Mouse (Mus musculus) hindbrain, embryonic 16.5 days (tissue): ENCODE measurements around the gene Hrc. TPM values are rescaled to one million over a fixed set of nuclear protein-coding genes. Genes with fewer than 3 reads are reported as not detected.

ENCODE experiments used
- ATAC-seq: fragments of 200-750 bp; cut with Nextera tagmentation; 2 replicates; pipeline ENCODE4 v1.8.0; 2017; ENCODE audit warnings: moderate TSS enrichment, moderate library complexity
- H3K27ac ChIP-seq: fragments of 300-500 bp; sonication (generic); 2 replicates; pipeline ENCODE4 v1.5.1; 2014; ENCODE audit warnings: low read depth, mild to moderate bottlenecking, control low read depth, low read length, moderate library complexity
- H3K27me3 ChIP-seq: fragments of 300-500 bp; sonication (generic); replicated peaks from 2 replicates; pipeline ENCODE4 v1.6.1; 2014; ENCODE audit warnings: low read length; ENCODE audit not compliant: control insufficient read depth, insufficient read depth
- H3K36me3 ChIP-seq: fragments of 300-500 bp; sonication (generic); 2 replicates; pipeline ENCODE4 v1.6.1; 2014; ENCODE audit warnings: mild to moderate bottlenecking, low read length, moderate library complexity, mixed read lengths; ENCODE audit not compliant: control insufficient read depth, insufficient read depth
- H3K4me1 ChIP-seq: fragments of 300-500 bp; sonication (generic); 2 replicates; pipeline ENCODE4 v1.6.1; 2014; ENCODE audit warnings: low read depth, low read length; ENCODE audit not compliant: control insufficient read depth, insufficient read depth
- H3K4me2 ChIP-seq: fragments of 300-500 bp; sonication (generic); 2 replicates; pipeline ENCODE4 v1.6.1; 2014; ENCODE audit warnings: mild to moderate bottlenecking, low read length, control low read depth, moderate library complexity
- H3K4me3 ChIP-seq: fragments of 300-500 bp; sonication (generic); 2 replicates; pipeline ENCODE4 v1.5.1; 2014; ENCODE audit warnings: mild to moderate bottlenecking, low read length, control low read depth, moderate library complexity
- H3K9ac ChIP-seq: fragments of 300-500 bp; sonication (generic); 2 replicates; pipeline ENCODE4 v1.6.1; 2014; ENCODE audit warnings: low read depth, mild to moderate bottlenecking, control low read depth, low read length, moderate library complexity
- H3K9me3 ChIP-seq: fragments of 300-500 bp; sonication (generic); 2 replicates; pipeline ENCODE4 v1.6.1; 2014; ENCODE audit warnings: mild to moderate bottlenecking, low read length, moderate library complexity; ENCODE audit not compliant: control insufficient read depth
- WGBS: fragments of 180-500 bp; shearing (Covaris S2); extraction: QIAGEN DNeasy Blood & Tissue Kit; methylation state at CpG from one replicate; pipeline ENCODE4 v1.1.7; 2014; 5-methylcytosine and 5-hydroxymethylcytosine counted together
- polyA plus RNA-seq: library from polyadenylated mRNA; unstranded; fragments of >200 nt; fragmentation: Nextera tagmentation; extraction: Ambion mirVana; gene quantifications from 2 replicates; pipeline ENCODE4 v1.2.1, GENCODE M21; 2015

Hrc gene
- polyA plus RNA-seq, 1 experiment from 2014 or later: 0.28 TPM

DNA sequence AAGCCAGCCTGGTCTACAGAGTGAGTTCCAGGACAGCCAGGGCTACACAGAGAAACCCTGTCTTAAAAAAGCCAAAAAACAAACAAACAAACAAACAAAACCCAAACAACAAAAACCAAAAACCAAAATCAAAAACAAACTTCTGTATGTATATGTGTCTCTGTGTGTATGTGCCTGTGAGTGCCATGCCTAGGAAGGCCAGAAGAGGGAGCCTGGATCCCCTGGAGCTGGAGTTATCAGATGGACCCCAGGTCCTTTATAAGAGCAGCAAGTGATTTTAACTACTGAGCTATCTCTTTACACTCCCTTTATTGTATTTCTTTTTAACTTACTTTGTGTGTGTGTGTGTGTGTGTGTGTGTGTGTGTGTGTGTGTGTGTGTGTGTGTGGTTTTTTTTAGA is 9.3 kb upstream of the Hrc start:
- peaks cover 5% of the 10 kb centered on the region; the same call in 1 of the 2 replicates for H3K36me3 ChIP-seq
- H3K4me2 ChIP-seq: no peak overlapping the region
- H3K27ac ChIP-seq: no peak overlapping the region
- H3K9me3 ChIP-seq: no peaks in the 10 kb centered on the region; the same call in 1 of the 2 replicates
- no peaks in the 10 kb centered on the region for H3K27me3 ChIP-seq
- no peak overlapping the region for H3K4me3 ChIP-seq
- no peaks in the 10 kb centered on the region for H3K4me1 ChIP-seq
- ATAC-seq: no peak
- H3K9ac ChIP-seq: no peak overlapping the region

DNA sequence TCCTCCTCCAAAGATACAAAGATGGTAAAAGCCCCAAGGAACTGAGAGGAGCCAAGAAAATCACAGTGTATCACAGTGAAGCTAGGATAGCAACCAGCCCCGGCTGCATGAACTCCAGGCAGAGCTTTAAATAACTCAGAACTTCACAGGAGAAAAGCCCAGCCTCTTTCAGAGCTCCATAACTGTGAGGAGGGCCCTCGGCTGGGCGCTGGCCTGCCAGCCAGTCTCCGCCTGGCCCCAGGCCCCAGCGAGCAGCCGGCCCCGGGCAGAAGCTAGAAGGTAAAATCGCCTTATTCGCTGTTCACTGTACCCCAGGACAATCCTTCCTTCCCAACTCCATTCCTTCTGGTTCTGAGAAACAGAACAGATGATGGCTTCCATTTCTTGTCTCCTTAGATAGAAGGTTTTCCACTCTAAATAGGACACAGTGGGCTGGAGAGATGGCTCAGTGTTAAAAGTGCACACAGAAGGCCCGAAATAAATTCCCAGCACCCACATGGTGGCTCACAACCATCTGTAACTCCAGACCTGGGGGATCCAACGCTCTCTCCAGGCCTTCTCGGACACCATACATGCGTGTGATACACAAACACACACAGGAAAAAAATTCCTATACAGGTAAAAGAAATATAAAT is 6.1 kb upstream of the Hrc start:
- Histone ChIP-seq H3K9ac (no peak overlapping the region), H3K4me1 (peaks cover 10% of the 10 kb centered on the region), H3K9me3 (no peaks in the 10 kb centered on the region; the same call in 1 of the 2 replicates), H3K4me3 (no peak overlapping the region), H3K27ac (no peak overlapping the region), H3K27me3 (no peaks in the 10 kb centered on the region), H3K36me3 (peaks cover 5% of the 10 kb centered on the region; the same call in 1 of the 2 replicates), H3K4me2 (no peak overlapping the region)
- WGBS: 77% methylated on average over 13 of the region's 13 CpGs
- ATAC-seq: no peak

DNA sequence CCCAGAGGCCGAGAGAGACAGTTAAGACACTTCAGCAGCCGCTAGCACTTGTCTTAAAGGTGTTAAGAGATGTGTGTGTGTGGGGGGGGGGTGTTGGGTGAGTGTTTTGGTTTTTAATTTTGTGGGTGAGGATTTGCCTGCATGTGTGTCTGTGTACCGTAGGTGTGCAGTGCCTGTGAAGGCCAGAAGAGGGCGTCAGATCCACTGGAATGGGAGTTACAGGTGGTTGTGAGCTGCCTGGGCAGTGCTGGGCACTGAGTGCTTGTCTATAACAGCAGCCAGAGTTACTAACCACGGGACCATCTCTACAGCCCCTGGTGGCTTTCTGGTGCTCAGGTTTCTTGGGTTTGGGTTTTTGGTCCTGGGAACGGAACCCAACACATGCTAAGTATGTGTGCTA is 3.6 kb upstream of the Hrc start:
- H3K9ac ChIP-seq: no peak overlapping the region
- no peak overlapping the region for H3K4me2 ChIP-seq
- 81% methylated on average over 6 of the region's 6 CpGs for WGBS
- H3K4me3 ChIP-seq: no peak overlapping the region
- no peak for ATAC-seq
- no peaks in the 10 kb centered on the region for H3K27me3 ChIP-seq
- H3K27ac ChIP-seq: no peak overlapping the region
- no peaks in the 10 kb centered on the region for H3K36me3 ChIP-seq
- H3K4me1 ChIP-seq: peaks cover 10% of the 10 kb centered on the region
- no peaks in the 10 kb centered on the region for H3K9me3 ChIP-seq

DNA sequence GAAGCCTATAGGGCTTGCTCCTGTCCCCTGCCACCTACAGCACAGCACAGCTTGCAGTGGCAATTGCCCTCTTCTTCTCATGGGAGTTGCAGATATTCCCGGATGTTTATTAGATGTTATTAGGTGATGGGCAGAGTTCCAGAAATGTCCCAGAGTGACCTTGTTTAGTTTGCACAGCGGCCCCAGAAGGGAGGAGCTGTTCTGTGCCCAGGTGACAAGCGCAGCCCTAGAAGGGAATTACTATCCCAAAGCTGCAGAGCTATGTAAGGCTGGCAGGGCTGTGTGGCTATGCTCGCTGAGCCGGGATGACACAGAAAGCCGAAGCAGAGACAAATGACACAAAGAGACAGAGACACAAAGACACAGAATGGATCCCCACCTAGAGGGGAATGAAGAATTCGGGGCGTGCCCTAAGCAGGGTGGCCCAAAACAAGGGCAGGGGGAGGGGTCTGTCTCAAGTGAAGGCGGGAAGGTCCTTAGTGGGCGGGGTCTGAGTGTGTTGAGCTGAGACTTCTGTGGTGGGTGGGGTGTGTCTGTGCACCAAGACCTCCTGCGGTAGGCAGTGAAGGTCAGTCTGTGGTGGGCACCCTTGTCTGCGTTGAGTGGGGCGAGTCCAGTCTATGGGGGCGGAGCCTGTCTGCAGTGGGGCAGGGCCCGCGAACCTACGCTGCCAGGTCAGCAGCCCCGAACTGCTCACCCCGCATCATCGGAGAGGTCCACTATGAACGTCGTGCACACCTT is 2.2 kb upstream of the Hrc start:
- peak overlapping the region; percentile 69 for H3K27ac ChIP-seq
- peak; percentile 69 for ATAC-seq
- WGBS: 1% methylated on average over 22 of the region's 22 CpGs

DNA sequence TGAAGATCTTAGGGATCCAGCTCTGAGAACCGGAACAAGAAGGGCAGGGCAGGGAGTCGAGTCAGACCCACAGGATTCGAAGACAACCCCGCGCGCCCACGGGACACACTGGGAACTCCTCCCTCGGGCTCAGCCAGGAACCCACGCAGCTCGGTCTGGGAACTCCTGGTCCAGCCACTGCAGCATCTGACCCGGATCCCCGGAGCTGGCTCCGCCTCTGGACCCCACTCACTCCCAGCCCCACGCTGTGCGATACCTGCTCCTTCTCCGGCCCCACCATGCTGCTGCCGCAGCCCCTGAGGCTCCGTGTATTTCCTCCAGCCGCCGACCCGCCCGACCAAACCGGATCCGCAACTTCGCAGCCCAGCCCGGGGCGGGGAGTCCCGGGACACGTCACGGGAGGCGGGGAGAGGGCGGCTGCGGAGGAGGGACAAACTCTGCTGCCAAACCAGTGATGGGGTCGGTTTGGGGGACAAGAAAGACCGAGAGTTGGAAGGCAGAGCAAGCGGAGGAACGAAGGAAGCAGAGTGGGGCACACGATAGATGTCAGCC is 1.6 kb upstream of the Hrc start, which contains the start of gene Trpm4:
Gene Trpm4, minus strand, starts transcription at position 350 of the 552 bp plus-strand sequence.
- Histone ChIP-seq H3K9ac (peak within 1 kb of the TSS; percentile 69), H3K4me3 (peak within 1 kb of the TSS; percentile 59), H3K9me3 (no peaks in the 10 kb centered on the region), H3K4me1 (peaks cover 10% of the 10 kb centered on the region), H3K27me3 (no peaks in the 10 kb centered on the region; the same call in 1 of the 2 replicates), H3K36me3 (no peaks in the 10 kb centered on the region), H3K27ac (peak within 1 kb of the TSS; percentile 69), H3K4me2 (peak within 1 kb of the TSS; percentile 80)
- peak; percentile 75 for ATAC-seq
- WGBS: under 1% methylated on average over 34 of the region's 38 CpGs

More for the DNA sequence above, 2.2 kb upstream of the Hrc start:
- peak overlapping the region; percentile 69 for H3K9ac ChIP-seq
- H3K4me3 ChIP-seq: peak overlapping the region; percentile 59
- H3K9me3 ChIP-seq: no peaks in the 10 kb centered on the region
- H3K4me1 ChIP-seq: peaks cover 10% of the 10 kb centered on the region
- H3K36me3 ChIP-seq: no peaks in the 10 kb centered on the region
- no peaks in the 10 kb centered on the region; the same call in 1 of the 2 replicates for H3K27me3 ChIP-seq
- H3K4me2 ChIP-seq: peak overlapping the region; percentile 80

DNA sequence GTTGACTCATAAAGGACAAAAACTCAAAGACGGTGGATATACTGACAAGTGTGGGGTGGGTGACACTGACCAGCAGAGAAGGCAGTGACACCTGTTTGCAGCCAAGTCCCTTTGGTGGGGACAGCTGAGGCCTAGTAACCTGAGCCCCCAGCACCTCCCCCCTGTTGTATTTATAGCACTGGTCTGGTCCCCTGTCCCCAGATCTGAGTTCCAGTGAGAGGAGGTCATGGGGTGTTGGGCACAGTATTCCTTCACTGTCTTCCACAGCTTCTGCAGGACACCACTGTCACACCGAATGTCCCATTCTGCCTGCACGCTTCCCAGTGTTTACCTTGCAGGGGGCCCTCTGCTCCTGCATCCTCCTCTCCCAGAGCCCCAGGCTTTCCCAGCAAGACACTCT is 485 bp upstream of the Hrc start:
- Histone ChIP-seq H3K4me2 (no peak overlapping the region), H3K9me3 (no peaks in the 10 kb centered on the region), H3K4me1 (peaks cover 15% of the 10 kb centered on the region), H3K4me3 (no peak overlapping the region), H3K9ac (no peak overlapping the region), H3K27ac (no peak overlapping the region), H3K36me3 (no peaks in the 10 kb centered on the region), H3K27me3 (no peaks in the 10 kb centered on the region; the same call in 1 of the 2 replicates)
- WGBS: 26% methylated on average over 3 of the region's 3 CpGs
- no peak for ATAC-seq

DNA sequence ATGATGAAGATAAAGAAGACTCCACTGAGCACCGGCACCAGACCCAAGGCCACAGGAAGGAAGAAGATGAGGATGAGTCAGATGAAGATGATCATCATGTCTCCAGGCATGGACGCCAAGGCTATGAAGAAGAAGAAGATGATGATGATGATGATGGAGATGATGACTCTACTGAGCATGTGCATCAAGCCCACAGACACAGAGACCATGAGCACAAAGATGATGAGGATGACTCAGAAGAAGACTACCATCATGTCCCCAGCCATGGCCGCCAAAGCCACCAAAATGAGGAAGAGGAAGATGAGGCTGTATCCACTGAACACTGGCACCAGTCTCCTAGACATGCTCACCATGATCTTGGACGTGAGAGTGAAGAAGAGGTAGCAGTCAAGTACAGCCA is 1.2 kb downstream of the Hrc start:
- H3K4me2 ChIP-seq: no peak overlapping the region
- 91% methylated on average over 4 of the region's 4 CpGs for whole genome bisulfite sequencing
- peaks cover 21% of the 10 kb centered on the region for H3K4me1 ChIP-seq
- no peaks in the 10 kb centered on the region; the same call in 1 of the 2 replicates for H3K27me3 ChIP-seq
- ATAC-seq: no peak
- no peaks in the 10 kb centered on the region for H3K9me3 ChIP-seq
- no peak overlapping the region for H3K4me3 ChIP-seq
- H3K9ac ChIP-seq: no peak overlapping the region
- H3K27ac ChIP-seq: no peak overlapping the region
- no peaks in the 10 kb centered on the region for H3K36me3 ChIP-seq

DNA sequence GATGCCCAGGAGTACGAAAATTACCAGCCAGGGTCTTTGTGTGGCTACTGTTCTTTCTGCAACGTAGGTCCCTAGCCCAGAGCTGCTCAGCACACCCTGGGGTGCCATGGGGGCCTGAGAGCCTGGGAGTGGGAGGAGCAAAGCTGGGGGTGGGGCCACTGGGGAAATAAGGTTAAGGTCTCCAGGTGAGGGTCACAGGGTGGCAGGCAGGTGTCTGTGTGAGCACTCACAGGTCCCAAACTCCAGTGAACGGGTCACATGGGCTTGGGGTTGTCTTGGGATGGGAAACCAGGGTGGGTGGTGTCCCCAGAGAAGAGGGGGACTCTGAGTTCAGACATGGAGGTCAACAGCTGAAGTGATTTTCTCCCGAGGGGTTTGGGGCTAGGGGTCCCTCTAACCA is 2.4 kb downstream of the Hrc start:
- no peaks in the 10 kb centered on the region; the same call in 1 of the 2 replicates for H3K27me3 ChIP-seq
- H3K4me2 ChIP-seq: no peak overlapping the region
- WGBS: 20% methylated on average over 4 of the region's 4 CpGs
- H3K9me3 ChIP-seq: no peaks in the 10 kb centered on the region
- ATAC-seq: no peak
- H3K27ac ChIP-seq: no peak overlapping the region
- H3K4me3 ChIP-seq: no peak overlapping the region
- peaks cover 15% of the 10 kb centered on the region for H3K4me1 ChIP-seq
- H3K36me3 ChIP-seq: no peaks in the 10 kb centered on the region
- no peak overlapping the region for H3K9ac ChIP-seq
